Mouse (Mus musculus) right cerebral cortex, adult 2 months (tissue): ENCODE measurements at regions not wholly inside any gene's neighbourhood (a gene's known extent, or its start where the extent isn't known, plus 50 kb on each side); places are given as distances from the start of the nearest gene placed in this dataset.

Experiments used
- DNase-seq, 2 experiments: peaks; one replicate each; pipeline ENCODE4 v3.0.0; 2021 to 2022; ENCODE audit warnings: low spot score in 2 of 2

DNA sequence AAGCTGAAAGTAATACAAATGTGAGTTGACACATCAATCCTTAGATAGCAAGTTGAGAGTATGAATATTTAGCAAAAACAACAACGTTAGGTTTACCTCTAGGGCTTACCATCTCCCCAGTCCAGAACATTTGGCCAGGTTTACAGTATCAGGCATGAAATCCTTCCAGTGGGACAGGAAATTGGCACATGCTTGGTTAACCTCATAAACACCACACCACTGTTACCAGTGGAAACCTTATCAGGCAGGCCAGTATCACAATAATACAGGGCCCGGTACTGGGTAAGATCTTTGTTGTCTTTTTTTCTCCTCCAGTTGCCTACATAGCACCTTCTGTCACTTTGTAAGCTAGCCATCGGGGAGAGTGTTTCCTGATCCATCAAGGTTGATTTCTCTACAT, 101.7 kb upstream of the Slc13a1 start:
- no peak for DNase-seq

DNA sequence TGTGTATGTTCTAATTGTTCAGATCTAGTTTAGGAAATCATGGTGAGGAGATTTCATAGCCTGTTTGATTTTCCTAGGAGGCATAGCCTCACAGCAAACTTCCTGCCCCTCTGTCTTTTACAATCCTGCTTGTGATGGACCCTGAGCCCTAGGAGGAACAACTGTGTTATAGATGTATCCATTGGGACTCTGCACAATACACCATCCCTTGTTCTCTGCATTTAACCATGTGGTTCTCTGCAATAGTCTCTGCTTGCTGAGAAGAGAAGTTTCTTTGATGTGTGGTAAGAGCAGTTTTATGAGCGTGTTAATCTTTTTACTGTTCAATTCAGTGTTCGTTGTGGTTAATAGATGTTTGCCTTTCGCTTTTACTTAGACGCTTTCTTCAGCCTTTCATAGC, 95.9 kb upstream of the Slc13a1 start:
- no peak for DNase-seq

DNA sequence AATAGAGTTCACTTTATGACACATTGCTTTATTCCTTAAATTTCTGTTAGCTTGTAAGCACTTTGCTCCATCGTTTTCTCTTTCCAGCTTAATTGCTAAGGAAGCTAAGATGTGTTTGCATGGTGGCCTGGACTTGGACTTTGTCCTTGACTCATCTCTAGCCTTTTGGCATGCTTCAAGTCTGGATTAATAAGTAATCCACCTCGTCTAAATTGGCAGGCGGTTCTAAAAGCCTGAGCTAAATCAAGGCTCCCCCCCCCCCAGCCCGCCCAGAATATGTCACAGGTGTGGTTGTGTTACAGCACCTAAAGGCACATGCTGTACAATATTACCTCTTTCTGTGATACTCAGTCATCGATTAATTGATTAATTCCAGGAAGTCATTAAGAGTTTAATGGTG, 94.7 kb upstream of the Slc13a1 start:
- DNase-seq = no peak

GRCm38 (mm10) chr6:24245591-24245990, 77.7 kb upstream of the Slc13a1 start:
- DNase-seq = no peak

GRCm38 (mm10) chr6:24238541-24238940, 70.6 kb upstream of the Slc13a1 start:
- DNase-seq = no peak

DNA sequence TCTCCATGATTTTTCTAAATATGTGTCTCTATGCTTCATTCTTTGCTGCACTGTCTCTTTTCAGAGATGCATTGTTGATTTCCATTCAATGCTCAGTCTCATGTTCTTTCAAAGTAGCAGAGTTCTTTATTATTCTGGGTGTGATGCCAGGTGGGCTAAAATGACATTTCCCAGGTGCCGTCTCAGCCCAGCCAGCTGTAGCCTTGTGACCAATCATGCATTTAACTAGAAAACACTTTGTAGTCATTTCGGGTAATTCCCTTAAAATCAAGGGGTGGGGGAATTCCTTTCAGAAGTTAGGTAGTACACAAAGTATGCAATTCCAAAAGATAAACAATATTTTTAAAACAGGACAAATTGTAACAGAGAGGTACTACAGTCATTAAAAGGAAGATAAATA, 70.2 kb upstream of the Slc13a1 start:
- DNase-seq = no peak

- DNase-seq = no peak
Observed at GRCm38 (mm10) chr6:24233626-24234025, 65.7 kb upstream of the Slc13a1 start.

DNA sequence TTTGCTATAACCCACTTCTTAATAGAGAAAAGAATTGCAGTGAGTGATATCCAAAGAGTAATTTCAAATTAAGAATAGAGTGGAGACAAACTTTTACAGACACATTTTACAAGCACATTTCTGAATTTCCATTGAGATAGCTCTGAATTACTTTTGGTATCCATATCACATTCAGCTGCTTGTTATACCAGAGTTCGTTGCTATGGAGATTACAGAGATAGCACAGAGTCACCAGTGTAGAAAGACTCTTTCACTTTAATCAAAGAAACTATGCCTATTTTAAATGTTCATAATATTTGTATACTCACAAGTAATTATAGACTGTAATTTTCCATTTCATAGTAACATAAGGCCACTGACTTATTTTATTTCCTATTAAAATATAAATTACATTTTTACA, 52.7 kb upstream of the Slc13a1 start:
- no peak for DNase-seq

GRCm38 (mm10) chr6:24219882-24220522, 52.1 kb upstream of the Slc13a1 start:
- DNase-seq = no peak
